28 mouse cellular contexts compared by ENCODE assay signal in the genomic region with DNA sequence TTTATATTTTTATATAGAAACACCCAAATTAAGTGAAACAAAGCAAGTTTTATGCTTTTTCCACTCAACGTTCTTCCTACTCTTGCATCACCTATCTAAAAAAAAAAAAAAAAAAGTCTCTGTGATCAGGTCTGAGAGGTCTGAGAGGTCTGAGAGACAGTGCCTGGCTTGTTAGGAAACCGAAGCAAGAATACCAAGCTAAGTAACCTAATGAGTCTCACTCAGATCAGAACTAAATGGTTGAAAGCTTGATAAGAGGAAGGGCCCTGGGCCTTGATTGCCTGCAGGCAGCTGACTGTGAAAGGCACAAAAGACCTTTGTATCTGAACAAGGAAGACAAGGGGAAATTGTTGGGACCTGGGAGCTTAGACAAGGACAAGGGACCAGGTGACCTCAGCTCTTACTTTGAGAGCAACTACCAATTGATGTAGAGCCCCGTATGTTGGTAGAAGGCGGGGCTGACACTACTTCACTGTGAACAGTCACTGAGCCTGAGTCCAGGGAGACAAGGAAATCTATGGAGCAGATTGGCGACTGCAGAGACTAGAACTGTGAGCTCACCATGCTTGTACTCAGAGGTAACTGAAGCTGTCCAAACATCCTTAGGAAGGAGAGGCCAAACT.
A peak's percentile ranks its signal among the peaks of the same experiment; 100 is the strongest.
DNase-seq lines count a peak whose midpoint lies in the region; ATAC-seq and TF ChIP-seq lines count a peak whose summit lies in the region.
"Had no signal": no experiment of that assay in that cellular context is flagged by ENCODE, and none has a peak within 500 bp of the region (broad histone marks: within the 10 kb centered on the region; RNA-seq: fewer than 3 reads in every experiment).

No protein-coding gene starts in this region.

- no peak overlapping the region for H3K4me3 ChIP-seq in lung, embryonic 14.5 days (ENCODE audit: low read depth, low read length)
- H3K4me3 ChIP-seq in ES-Bruce4 (ENCODE audit: low read depth, low read length): no peak overlapping the region
- no peak overlapping the region for H3K4me3 ChIP-seq in brown adipose tissue, adult 24 weeks (ENCODE audit: insufficient read depth, low read depth, low read length)
- H3K4me3 ChIP-seq in stomach, embryonic 15.5 days (replicated peaks): no peak overlapping the region
- H3K4me3 ChIP-seq: embryonic facial prominence, embryonic 15.5 days; forebrain, embryonic 15.5 days; hindbrain, embryonic 10.5 days; layer of hippocampus, adult 2 months; limb, embryonic 13.5 days; liver, embryonic 12.5 days; midbrain, embryonic 12.5 days; neural tube, embryonic 15.5 days had no signal

- TF ChIP-seq EP300 in ES-Bruce4 (IDR thresholded peaks at IDR 0.05; ENCODE audit: insufficient read depth, low read depth, low read length): 0 out of 2 replicates have a peak, but pooled peaks have one; percentile 16

- no peaks in the 10 kb centered on the region for H3K4me1 ChIP-seq in lung, embryonic 14.5 days (ENCODE audit: insufficient read depth)
- H3K4me1 ChIP-seq in ES-Bruce4 (ENCODE audit: control insufficient read depth, insufficient read depth, low read length): no peaks in the 10 kb centered on the region
- no peaks in the 10 kb centered on the region for H3K4me1 ChIP-seq in brown adipose tissue, adult 24 weeks (ENCODE audit: control insufficient read depth, insufficient read depth, insufficient read length, low read length)
- no peaks in the 10 kb centered on the region for H3K4me1 ChIP-seq in stomach, embryonic 15.5 days
- H3K4me1 ChIP-seq: embryonic facial prominence, embryonic 15.5 days; forebrain, embryonic 15.5 days; hindbrain, embryonic 10.5 days; limb, embryonic 13.5 days; liver, embryonic 12.5 days; midbrain, embryonic 12.5 days; neural tube, embryonic 15.5 days had no signal

- WGBS in lung, embryonic 14.5 days: 51% methylated on average over 5 of the region's 5 CpGs
- WGBS in stomach, embryonic 15.5 days: 67% methylated on average over 5 of the region's 5 CpGs

- no peak for TF ChIP-seq POLR2A in ES-Bruce4 (IDR thresholded peaks at IDR 0.05; ENCODE audit: insufficient read depth, low read length)

- DNase-seq in lung, embryonic 14.5 days: peak; percentile 45
- DNase-seq in lung, postnatal 4 days: no peak
- no peak for DNase-seq in cerebellum, postnatal 25 days
- no peak for DNase-seq in T-cell, adult 2 months (ENCODE audit: low spot score)
- DNase-seq in ovary, postnatal 10 days (ENCODE audit: low spot score): no peak
- DNase-seq: adrenal gland, postnatal 14 days; cerebellum, adult 9-10 months; gastrocnemius, postnatal 10 days; kidney, postnatal 25 days; layer of hippocampus, postnatal 36 days; lung, adult 2 months; right cerebral cortex, postnatal 25 days; spleen, adult 18-20 months; thymus, adult 2 months; thymus, postnatal 4 days had no signal

- H3K27ac ChIP-seq in lung, embryonic 14.5 days (ENCODE audit: low read depth): no peak overlapping the region
- H3K27ac ChIP-seq in ES-Bruce4 (ENCODE audit: insufficient read depth, low read length): no peak overlapping the region
- 0 out of 2 replicates have a peak overlapping the region, but pooled peaks have one; percentile 1 for H3K27ac ChIP-seq in brown adipose tissue, adult 24 weeks (replicated peaks; ENCODE audit: low read depth, low read length)
- H3K27ac ChIP-seq in stomach, embryonic 15.5 days: no peak overlapping the region
- H3K27ac ChIP-seq: embryonic facial prominence, embryonic 15.5 days; forebrain, embryonic 15.5 days; hindbrain, embryonic 10.5 days; hindbrain, postnatal 0 days; layer of hippocampus, adult 2 months; limb, embryonic 13.5 days; liver, embryonic 12.5 days; midbrain, embryonic 12.5 days; neural tube, embryonic 15.5 days had no signal

- H3K9me3 ChIP-seq in lung, embryonic 14.5 days (ENCODE audit: low read depth, low read length): no peaks in the 10 kb centered on the region
- no peaks in the 10 kb centered on the region for H3K9me3 ChIP-seq in ES-Bruce4 (replicated peaks; ENCODE audit: control insufficient read depth, insufficient read depth, low read length, poor library complexity, severe bottlenecking)
- H3K9me3 ChIP-seq in stomach, embryonic 15.5 days: no peaks in the 10 kb centered on the region
- H3K9me3 ChIP-seq: embryonic facial prominence, embryonic 15.5 days; forebrain, embryonic 15.5 days; hindbrain, embryonic 10.5 days; limb, embryonic 13.5 days; liver, embryonic 12.5 days; midbrain, embryonic 12.5 days; neural tube, embryonic 15.5 days had no signal

- H3K4me2 ChIP-seq in lung, embryonic 14.5 days: no peak overlapping the region
- no peak overlapping the region for H3K4me2 ChIP-seq in stomach, embryonic 15.5 days
- H3K4me2 ChIP-seq: embryonic facial prominence, embryonic 15.5 days; forebrain, embryonic 15.5 days; heart, embryonic 11.5 days; limb, embryonic 13.5 days; liver, embryonic 12.5 days; midbrain, embryonic 12.5 days; neural tube, embryonic 15.5 days had no signal

- no peaks in the 10 kb centered on the region for H3K36me3 ChIP-seq in lung, embryonic 14.5 days (ENCODE audit: insufficient read depth)
- no peaks in the 10 kb centered on the region for H3K36me3 ChIP-seq in ES-Bruce4 (ENCODE audit: control insufficient read depth, insufficient read depth, low read length, poor library complexity, severe bottlenecking)
- no peaks in the 10 kb centered on the region for H3K36me3 ChIP-seq in stomach, embryonic 15.5 days
- H3K36me3 ChIP-seq: embryonic facial prominence, embryonic 15.5 days; forebrain, embryonic 15.5 days; hindbrain, embryonic 10.5 days; limb, embryonic 13.5 days; liver, embryonic 12.5 days; midbrain, embryonic 12.5 days; neural tube, embryonic 15.5 days had no signal

- H3K9ac ChIP-seq in lung, embryonic 14.5 days: no peak overlapping the region
- H3K9ac ChIP-seq in ES-Bruce4 (ENCODE audit: low read depth, poor library complexity, severe bottlenecking): no peak overlapping the region
- H3K9ac ChIP-seq in stomach, embryonic 15.5 days: no peak overlapping the region
- H3K9ac ChIP-seq: embryonic facial prominence, embryonic 15.5 days; forebrain, embryonic 15.5 days; limb, embryonic 13.5 days; liver, embryonic 12.5 days; midbrain, embryonic 12.5 days; neural tube, embryonic 15.5 days had no signal

- no peaks in the 10 kb centered on the region for H3K27me3 ChIP-seq in lung, embryonic 14.5 days (ENCODE audit: insufficient read depth, low read length)
- no peaks in the 10 kb centered on the region for H3K27me3 ChIP-seq in ES-Bruce4 (ENCODE audit: control insufficient read depth, insufficient read depth, low read length, poor library complexity, severe bottlenecking)
- H3K27me3 ChIP-seq in stomach, embryonic 15.5 days (replicated peaks): no peaks in the 10 kb centered on the region
- H3K27me3 ChIP-seq: embryonic facial prominence, embryonic 15.5 days; forebrain, embryonic 15.5 days; limb, embryonic 13.5 days; liver, embryonic 12.5 days; midbrain, embryonic 12.5 days; neural tube, embryonic 15.5 days had no signal

- ATAC-seq in lung, embryonic 14.5 days (ENCODE audit: insufficient read depth): peak; percentile 97
- ATAC-seq in stomach, embryonic 15.5 days (ENCODE audit: insufficient read depth, low FRiP score, low read depth): peak; percentile 93
- ATAC-seq: forebrain, embryonic 15.5 days; hindbrain, postnatal 0 days; liver, embryonic 12.5 days had no signal

- no peak for TF ChIP-seq CTCF in lung, embryonic 14.5 days (IDR thresholded peaks at IDR 0.05; ENCODE audit: low read depth)
- TF ChIP-seq CTCF in ES-Bruce4 (IDR thresholded peaks at IDR 0.05; ENCODE audit: low read depth, low read length): no peak
